Mouse (Mus musculus): ENCODE measurements around the gene Runx3. TPM values are rescaled to one million over a fixed set of nuclear protein-coding genes. Genes with fewer than 3 reads are reported as not detected.

The Runx3 gene
- polyA plus RNA-seq, 1 experiment from 2014 or later, result not detected

DNA sequence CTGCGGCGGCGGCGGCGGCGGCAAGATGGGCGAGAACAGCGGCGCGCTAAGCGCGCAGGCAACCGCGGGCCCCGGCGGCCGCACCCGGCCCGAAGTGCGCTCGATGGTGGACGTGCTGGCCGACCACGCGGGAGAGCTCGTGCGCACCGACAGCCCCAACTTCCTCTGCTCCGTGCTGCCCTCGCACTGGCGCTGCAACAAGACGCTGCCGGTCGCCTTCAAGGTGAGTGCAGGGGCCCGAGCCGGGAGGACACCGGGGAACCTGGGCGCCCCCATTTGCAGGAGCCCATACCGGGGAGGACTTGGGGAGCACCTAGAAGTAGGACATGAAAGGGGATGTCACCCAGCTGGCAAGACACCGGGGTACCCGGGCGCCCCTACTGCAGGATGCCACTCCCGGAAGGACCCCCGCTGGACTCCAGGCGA, 32.4 kb downstream of the Runx3 start:
- Histone ChIP-seq H3K4me3 (peak overlapping the region; percentile 39), H3K27me3 (peaks cover 100% of the 10 kb centered on the region), H3K36me3 (no peaks in the 10 kb centered on the region), H3K4me1 (peaks cover 17% of the 10 kb centered on the region), H3K4me2 (replicated peaks) (peak overlapping the region; percentile 50), H3K9ac (replicated peaks) (peak overlapping the region; percentile 25; the same call in 1 of the 2 replicates), H3K9me3 (no peaks in the 10 kb centered on the region), H3K27ac (replicated peaks) (no peak overlapping the region)
- no peak for ATAC-seq (ENCODE audit: low FRiP score, low read depth)
- WGBS, result under 1% methylated on average over 40 of the region's 45 CpGs

DNA sequence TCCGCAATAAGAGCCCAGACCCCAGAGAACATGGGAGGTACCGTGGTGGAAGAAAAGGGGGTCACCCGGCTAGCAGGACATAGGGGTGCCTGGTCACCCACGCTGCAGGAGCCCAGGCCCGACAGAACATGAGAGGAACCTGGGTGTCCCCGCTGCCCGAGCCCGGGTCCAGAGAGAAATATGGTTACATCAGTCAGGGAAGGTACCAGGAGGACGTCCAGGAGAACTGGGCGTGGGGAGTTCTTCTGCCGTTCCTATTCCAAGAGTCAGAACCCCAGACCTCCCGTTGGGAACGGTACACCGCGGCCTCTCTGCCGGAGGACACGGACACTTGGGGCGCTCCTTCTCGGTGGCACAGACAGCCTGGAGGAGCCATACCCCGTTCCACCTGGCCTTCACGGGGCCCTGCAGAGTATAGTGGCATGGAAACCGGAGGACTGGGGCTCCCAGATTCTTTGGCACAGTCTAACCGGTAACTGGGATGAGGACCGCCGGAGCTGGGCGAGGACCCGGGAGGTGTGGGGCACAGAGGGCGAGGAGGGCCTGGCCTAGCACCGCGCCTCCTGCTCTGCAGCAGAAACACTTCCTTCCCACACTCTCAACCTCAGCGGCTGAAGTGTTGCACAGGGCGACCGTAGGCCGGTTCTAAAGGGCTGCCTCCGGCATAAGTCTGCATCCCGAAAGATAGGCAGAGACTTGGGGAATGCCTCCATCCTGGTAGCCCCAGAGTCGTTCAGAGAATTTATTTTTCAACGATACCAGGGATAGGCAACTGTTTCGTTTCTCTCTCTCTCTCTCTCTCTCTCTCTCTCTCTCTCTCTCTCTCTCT, 33.0 kb downstream of the Runx3 start:
- H3K9ac ChIP-seq (replicated peaks), result no peak overlapping the region
- no peak for ATAC-seq (ENCODE audit: low FRiP score, low read depth)
- peaks cover 20% of the 10 kb centered on the region for H3K4me1 ChIP-seq
- no peaks in the 10 kb centered on the region for H3K36me3 ChIP-seq
- under 1% methylated on average over 39 of the region's 39 CpGs for WGBS
- peaks cover 100% of the 10 kb centered on the region for H3K27me3 ChIP-seq
- no peak overlapping the region for H3K4me3 ChIP-seq
- no peak overlapping the region for H3K4me2 ChIP-seq (replicated peaks)
- H3K9me3 ChIP-seq, result no peaks in the 10 kb centered on the region
- H3K27ac ChIP-seq (replicated peaks), result no peak overlapping the region

DNA sequence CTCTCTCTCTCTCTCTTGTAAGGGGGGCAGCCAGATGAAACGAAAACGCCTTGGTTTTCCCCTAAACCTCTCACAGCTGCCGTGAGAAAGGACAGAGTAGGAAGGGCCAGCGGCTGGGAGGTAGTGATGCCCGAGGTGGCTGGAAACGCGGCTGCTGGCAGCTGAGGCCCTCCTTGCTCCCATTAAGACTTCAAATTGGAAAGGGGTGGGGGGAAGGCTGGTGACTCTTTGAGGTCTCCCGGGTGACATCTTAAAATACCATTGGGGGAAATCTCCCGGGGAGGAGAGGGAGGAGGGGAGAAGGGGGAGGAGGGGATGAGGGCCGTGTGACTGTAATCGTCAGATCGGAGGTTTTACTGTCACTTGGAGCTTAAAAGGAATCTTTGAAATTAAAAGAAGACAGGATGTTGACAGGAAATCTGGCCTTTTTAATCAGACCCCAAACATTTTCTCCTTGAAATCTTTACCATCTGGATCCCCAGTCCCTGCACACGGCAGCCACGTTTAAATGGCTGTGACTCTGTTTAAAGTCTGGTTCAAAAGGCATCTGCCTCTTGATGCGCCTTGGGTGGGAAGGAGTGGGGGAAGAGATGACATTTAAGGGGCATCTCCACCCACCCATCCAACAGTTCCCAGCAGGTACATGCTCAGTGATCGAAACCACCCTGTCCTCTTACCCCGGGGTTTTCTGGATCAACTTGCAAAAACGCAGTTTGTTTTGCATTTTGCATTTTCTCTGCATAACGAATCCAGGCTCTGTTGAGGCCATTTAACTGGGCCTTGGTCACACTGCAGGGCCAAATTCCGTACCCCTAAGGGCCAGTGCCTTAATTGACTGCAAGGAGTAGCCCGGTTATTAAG, 33.9 kb downstream of the Runx3 start:
- ATAC-seq (ENCODE audit: low FRiP score, low read depth), result no peak
- Histone ChIP-seq H3K4me2 (replicated peaks) (no peak overlapping the region), H3K4me1 (peaks cover 22% of the 10 kb centered on the region), H3K9ac (replicated peaks) (no peak overlapping the region), H3K36me3 (no peaks in the 10 kb centered on the region), H3K4me3 (no peak overlapping the region), H3K27ac (replicated peaks) (no peak overlapping the region), H3K9me3 (no peaks in the 10 kb centered on the region), H3K27me3 (peaks cover 100% of the 10 kb centered on the region)
- 2% methylated on average over 21 of the region's 21 CpGs for WGBS

- Histone ChIP-seq H3K4me2 (replicated peaks) (no peak overlapping the region), H3K27ac (replicated peaks) (no peak overlapping the region), H3K9ac (replicated peaks) (no peak overlapping the region), H3K4me1 (peaks cover 22% of the 10 kb centered on the region), H3K36me3 (no peaks in the 10 kb centered on the region), H3K9me3 (no peaks in the 10 kb centered on the region), H3K27me3 (peaks cover 100% of the 10 kb centered on the region), H3K4me3 (no peak overlapping the region)
- WGBS, result 1% methylated on average over 29 of the region's 31 CpGs
- ATAC-seq (ENCODE audit: low FRiP score, low read depth), result no peak
Measured at GRCm38 (mm10) chr4:135155106-135155800, 34.8 kb downstream of the Runx3 start.

DNA sequence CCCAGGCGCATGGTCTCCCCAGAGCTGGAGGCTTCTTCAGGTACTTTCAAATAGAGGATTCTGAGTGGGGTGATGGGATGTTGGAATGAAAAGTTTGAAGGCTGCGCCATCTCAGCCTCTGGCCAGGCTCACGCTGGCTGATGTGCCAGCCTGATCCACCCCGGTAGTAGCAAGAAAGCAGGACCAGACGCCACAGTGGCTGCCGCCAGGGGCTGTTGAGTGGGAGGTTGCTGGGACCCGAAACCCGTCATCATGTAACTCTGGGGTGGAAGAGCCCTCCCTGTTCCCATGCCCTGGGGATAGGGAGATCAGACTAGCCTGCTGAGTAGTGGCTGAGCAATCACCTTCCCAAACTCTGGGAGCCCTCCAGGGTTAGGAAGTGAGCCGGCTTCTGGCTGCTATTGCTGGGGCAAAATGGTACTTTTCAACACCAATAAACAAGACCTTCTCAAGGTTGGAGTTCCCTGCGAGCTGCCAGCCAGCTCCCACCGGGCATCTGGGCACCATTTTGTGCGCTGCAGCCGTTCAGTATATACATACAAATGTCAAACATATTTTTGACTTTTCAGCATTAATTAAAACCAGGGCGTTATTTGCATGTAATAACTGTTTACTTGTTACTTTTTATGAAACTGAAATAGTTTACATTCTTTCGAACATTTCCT, 35.5 kb downstream of the Runx3 start:
- Histone ChIP-seq H3K9ac (replicated peaks) (no peak overlapping the region), H3K9me3 (no peaks in the 10 kb centered on the region), H3K4me3 (no peak overlapping the region), H3K27me3 (peaks cover 100% of the 10 kb centered on the region), H3K27ac (replicated peaks) (no peak overlapping the region), H3K4me1 (peaks cover 22% of the 10 kb centered on the region), H3K36me3 (no peaks in the 10 kb centered on the region), H3K4me2 (replicated peaks) (no peak overlapping the region)
- 3% methylated on average over 15 of the region's 15 CpGs for WGBS
- ATAC-seq (ENCODE audit: low FRiP score, low read depth), result no peak

DNA sequence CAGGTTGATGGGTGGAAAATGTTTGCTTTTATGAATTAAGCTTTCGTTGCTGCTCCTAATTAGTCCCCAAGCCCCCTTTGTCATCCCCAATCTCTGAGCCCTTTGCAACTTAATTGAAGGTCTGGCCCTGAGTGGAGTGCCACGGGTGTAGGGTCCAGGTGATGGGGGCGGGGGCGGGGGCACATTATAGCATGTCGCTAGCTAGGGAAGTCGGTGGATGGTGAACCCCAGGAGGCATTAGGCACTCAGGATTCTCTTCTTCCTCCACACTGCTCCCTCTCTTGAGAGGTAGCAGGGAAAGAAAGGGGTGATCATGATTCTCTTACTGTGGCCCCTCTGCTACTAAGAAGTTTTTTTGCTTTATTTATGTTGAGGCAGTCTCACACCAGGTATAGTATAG, 36.1 kb downstream of the Runx3 start:
- Histone ChIP-seq H3K9me3 (no peaks in the 10 kb centered on the region), H3K9ac (replicated peaks) (no peak overlapping the region), H3K4me1 (peaks cover 22% of the 10 kb centered on the region), H3K4me3 (no peak overlapping the region), H3K27me3 (peaks cover 97% of the 10 kb centered on the region), H3K4me2 (replicated peaks) (no peak overlapping the region), H3K27ac (replicated peaks) (no peak overlapping the region), H3K36me3 (no peaks in the 10 kb centered on the region)
- ATAC-seq (ENCODE audit: low FRiP score, low read depth), result no peak
- WGBS, result 8% methylated on average over 6 of the region's 6 CpGs

- H3K4me3 ChIP-seq, result no peak overlapping the region
- ATAC-seq (ENCODE audit: low FRiP score, low read depth), result no peak
- WGBS, result 9% methylated on average over 6 of the region's 6 CpGs
- H3K27ac ChIP-seq (replicated peaks), result no peak overlapping the region
- H3K4me2 ChIP-seq (replicated peaks), result no peak overlapping the region
- no peak overlapping the region for H3K9ac ChIP-seq (replicated peaks)
- H3K27me3 ChIP-seq, result peaks cover 92% of the 10 kb centered on the region
- peaks cover 19% of the 10 kb centered on the region for H3K4me1 ChIP-seq
- H3K9me3 ChIP-seq, result no peaks in the 10 kb centered on the region
- H3K36me3 ChIP-seq, result no peaks in the 10 kb centered on the region
Measured at GRCm38 (mm10) chr4:135157329-135157728, 36.9 kb downstream of the Runx3 start.

DNA sequence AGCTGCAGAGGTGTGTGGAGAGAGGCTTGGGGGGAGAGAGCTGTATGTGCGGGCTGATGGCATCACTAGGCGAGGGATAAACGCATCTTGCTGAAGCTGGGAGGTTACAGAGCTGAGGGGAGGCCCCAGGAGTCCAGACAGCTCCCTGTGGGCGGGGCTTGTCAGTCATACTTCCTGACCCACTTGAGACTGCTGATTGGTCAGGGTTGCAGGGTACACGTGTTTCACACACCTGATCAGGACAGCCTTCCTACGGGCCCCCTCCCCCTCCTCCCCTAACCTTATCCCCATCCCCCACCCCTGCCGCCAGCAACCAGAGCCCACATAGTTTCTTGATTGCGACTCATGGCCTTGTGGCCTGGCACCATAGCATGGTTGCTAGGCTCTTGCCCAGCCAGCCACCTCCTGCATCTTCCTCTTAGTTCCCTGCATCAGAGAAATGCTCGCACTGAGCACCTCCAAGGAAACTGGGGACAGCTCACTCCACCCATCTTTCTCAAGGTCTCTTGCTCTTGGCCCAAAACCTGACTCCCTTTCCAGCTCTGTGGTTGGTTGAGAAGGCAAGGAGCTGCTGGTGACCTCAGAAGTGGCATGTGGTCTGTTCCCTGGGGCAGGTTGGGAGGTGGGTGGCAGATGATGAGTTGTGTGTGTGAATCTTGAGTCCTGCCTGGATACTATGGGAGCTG, 38.4 kb downstream of the Runx3 start:
- peaks cover 7% of the 10 kb centered on the region for H3K4me1 ChIP-seq
- no peak overlapping the region for H3K4me3 ChIP-seq
- no peak overlapping the region for H3K27ac ChIP-seq (replicated peaks)
- H3K36me3 ChIP-seq, result no peaks in the 10 kb centered on the region
- no peak for ATAC-seq (ENCODE audit: low FRiP score, low read depth)
- no peaks in the 10 kb centered on the region for H3K9me3 ChIP-seq
- 7% methylated on average over 9 of the region's 9 CpGs for WGBS
- H3K27me3 ChIP-seq, result peaks cover 87% of the 10 kb centered on the region
- H3K4me2 ChIP-seq (replicated peaks), result no peak overlapping the region; the same call in 1 of the 2 replicates
- H3K9ac ChIP-seq (replicated peaks), result no peak overlapping the region

DNA sequence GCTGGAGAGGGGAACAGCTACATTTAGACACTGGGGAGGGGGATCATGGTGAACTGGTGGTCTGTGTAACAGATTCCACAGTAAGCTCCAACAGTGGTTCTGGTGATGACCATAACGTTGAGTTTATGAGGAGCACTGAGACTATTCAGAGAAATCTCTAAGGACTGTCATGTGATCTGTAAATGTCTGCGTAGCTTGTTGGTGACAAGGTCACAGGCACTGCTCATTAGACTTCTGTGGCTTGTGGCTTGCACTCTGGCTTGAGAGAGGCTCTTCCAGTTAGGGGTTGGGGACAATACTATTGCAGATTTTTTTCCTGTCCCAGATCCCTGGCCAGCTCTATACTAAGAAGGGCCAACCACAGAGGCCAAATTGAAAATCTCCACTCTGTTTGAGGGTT, 39.2 kb downstream of the Runx3 start:
- H3K9me3 ChIP-seq, result no peaks in the 10 kb centered on the region
- no peak overlapping the region for H3K4me3 ChIP-seq
- no peaks in the 10 kb centered on the region for H3K36me3 ChIP-seq
- no peak overlapping the region for H3K9ac ChIP-seq (replicated peaks)
- H3K4me1 ChIP-seq, result peaks cover 7% of the 10 kb centered on the region
- H3K27me3 ChIP-seq, result peaks cover 87% of the 10 kb centered on the region
- no peak for ATAC-seq (ENCODE audit: low FRiP score, low read depth)
- WGBS, result 60% methylated on average over 2 of the region's 2 CpGs
- no peak overlapping the region for H3K27ac ChIP-seq (replicated peaks)
- H3K4me2 ChIP-seq (replicated peaks), result no peak overlapping the region

- Histone ChIP-seq H3K36me3 (no peaks in the 10 kb centered on the region), H3K4me1 (peaks cover 7% of the 10 kb centered on the region), H3K4me2 (replicated peaks) (no peak overlapping the region), H3K27me3 (peaks cover 87% of the 10 kb centered on the region), H3K27ac (replicated peaks) (no peak overlapping the region), H3K4me3 (no peak overlapping the region), H3K9me3 (no peaks in the 10 kb centered on the region), H3K9ac (replicated peaks) (no peak overlapping the region)
- no peak for ATAC-seq (ENCODE audit: low FRiP score, low read depth)
- 65% methylated on average over 3 of the region's 3 CpGs for WGBS
Measured at GRCm38 (mm10) chr4:135160168-135160567, 39.7 kb downstream of the Runx3 start.

- Histone ChIP-seq H3K27ac (replicated peaks) (no peak overlapping the region), H3K36me3 (no peaks in the 10 kb centered on the region), H3K27me3 (peaks cover 87% of the 10 kb centered on the region), H3K9me3 (no peaks in the 10 kb centered on the region), H3K4me3 (no peak overlapping the region), H3K4me2 (replicated peaks) (no peak overlapping the region), H3K9ac (replicated peaks) (no peak overlapping the region), H3K4me1 (peaks cover 12% of the 10 kb centered on the region)
- 90% methylated on average over 11 of the region's 11 CpGs for WGBS
- no peak for ATAC-seq (ENCODE audit: low FRiP score, low read depth)
Measured at GRCm38 (mm10) chr4:135161441-135161840, 41.0 kb downstream of the Runx3 start.

All from midbrain, embryonic 12.5 days (tissue).